Mouse (Mus musculus): ENCODE measurements around the gene 4930469K13Rik. TPM values are rescaled to one million over a fixed set of nuclear protein-coding genes. Genes with fewer than 3 reads are reported as not detected.

Gene 4930469K13Rik
- polyA plus RNA-seq, 1 experiment, result not detected

DNA sequence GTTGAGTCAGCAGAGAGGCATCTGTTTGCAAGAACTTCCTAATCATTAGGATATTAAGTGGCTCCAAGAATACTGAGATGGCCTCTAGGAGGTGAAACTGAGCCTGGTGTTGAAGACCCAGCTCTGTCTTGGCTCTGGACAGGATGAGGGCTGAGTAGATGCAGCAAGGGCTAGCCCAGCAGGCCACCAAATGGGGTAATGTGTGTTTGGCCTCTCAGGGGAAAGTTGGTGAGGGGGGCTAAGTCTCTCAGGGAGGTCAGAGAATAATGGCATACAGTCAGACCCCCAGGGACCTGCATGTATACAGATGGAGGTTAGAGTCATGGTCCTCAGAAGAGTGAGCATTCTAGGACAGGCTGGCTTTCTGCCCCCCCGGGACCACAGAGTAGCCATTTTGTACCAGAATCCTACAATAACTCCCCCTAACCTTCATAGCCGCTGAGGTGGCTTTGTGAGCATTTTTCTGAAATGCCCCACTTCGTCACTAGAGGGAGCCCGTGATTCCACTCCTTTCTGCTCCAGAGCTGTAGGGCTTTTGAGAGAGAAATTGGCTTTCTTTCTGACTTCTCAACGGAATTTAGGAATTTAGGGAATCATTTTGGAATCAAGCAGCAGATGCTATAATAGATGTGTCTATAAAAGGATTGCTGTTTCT, 96.3 kb downstream of the 4930469K13Rik start:
- H3K36me3 ChIP-seq (ENCODE audit: control insufficient read depth, insufficient read depth, low read length), result no peaks in the 10 kb centered on the region
- H3K27ac ChIP-seq (ENCODE audit: insufficient read depth, low read length), result no peak overlapping the region
- DNase-seq (ENCODE audit: low read depth in 1 of 2, low spot score in 2 of 2), result peak in 1 of 2 experiments; percentile 52
- no peaks in the 10 kb centered on the region for H3K27me3 ChIP-seq (ENCODE audit: control insufficient read depth, insufficient read depth, low read length)
- H3K4me3 ChIP-seq (ENCODE audit: extremely low read depth, insufficient read depth, insufficient read length), result no peak overlapping the region
- 3% methylated on average over 5 of the region's 5 CpGs for WGBS
- TF ChIP-seq CTCF (IDR thresholded peaks at IDR 0.05; ENCODE audit: extremely low read depth, insufficient read depth, insufficient read length, insufficient replicate concordance) (peak; percentile 67; the same call in 1 of the 2 replicates), POLR2A (IDR thresholded peaks at IDR 0.05; ENCODE audit: low read depth, low read length) (no peak)
- no peaks in the 10 kb centered on the region for H3K4me1 ChIP-seq (ENCODE audit: control insufficient read depth, insufficient read depth, insufficient read length)

DNA sequence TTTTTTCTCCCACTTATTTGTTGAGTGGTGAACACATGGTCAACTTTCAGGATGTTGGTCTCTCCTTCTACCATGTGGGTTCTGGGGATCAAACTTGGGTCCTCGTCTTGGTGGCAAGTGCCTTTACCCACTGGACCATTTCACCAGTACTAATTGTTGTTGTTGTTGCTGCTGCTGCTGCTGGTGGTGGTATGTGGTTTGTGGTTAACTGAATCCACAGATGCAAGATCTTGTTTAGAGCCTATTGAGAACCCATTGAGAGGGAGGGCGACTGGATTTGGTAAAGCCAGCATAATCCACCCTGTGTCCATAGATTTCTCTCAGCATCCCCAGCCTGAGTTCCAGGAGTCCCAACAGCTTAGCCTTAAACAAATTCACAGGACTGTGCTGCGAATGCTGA, 97.9 kb downstream of the 4930469K13Rik start:
- DNase-seq (ENCODE audit: low read depth in 1 of 2, low spot score in 2 of 2), result no peak
- Histone ChIP-seq H3K4me3 (ENCODE audit: extremely low read depth, insufficient read depth, insufficient read length) (no peak overlapping the region), H3K4me1 (ENCODE audit: control insufficient read depth, insufficient read depth, insufficient read length) (no peaks in the 10 kb centered on the region), H3K27ac (ENCODE audit: insufficient read depth, low read length) (no peak overlapping the region), H3K36me3 (ENCODE audit: control insufficient read depth, insufficient read depth, low read length) (no peaks in the 10 kb centered on the region), H3K27me3 (ENCODE audit: control insufficient read depth, insufficient read depth, low read length) (no peaks in the 10 kb centered on the region)
- no peak for TF ChIP-seq POLR2A (IDR thresholded peaks at IDR 0.05; ENCODE audit: low read depth, low read length)
- TF ChIP-seq CTCF (IDR thresholded peaks at IDR 0.05; ENCODE audit: extremely low read depth, insufficient read depth, insufficient read length, insufficient replicate concordance), result no peak
- WGBS, result 41% methylated on average over 3 of the region's 3 CpGs

DNA sequence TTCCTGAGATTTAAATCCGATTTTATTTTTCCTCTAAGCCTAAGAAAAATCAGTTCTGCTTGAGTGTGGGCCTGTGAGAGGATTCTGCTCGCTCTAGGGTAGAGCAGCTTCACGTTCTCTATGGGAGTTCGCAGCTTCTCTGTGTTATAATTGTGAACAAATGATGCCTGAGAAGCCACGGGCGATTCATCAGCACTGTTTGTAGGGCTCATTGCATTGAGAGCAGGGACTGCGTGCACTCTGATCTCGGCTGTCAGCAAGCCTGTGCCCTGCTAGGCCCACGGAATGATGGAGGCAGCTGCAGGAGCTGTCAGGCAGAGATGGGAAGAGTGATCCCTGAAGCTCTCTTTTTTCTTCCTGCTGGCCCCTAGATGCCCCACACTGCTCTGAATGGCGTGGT, 100.1 kb downstream of the 4930469K13Rik start:
- Histone ChIP-seq H3K27me3 (ENCODE audit: control insufficient read depth, insufficient read depth, low read length) (no peaks in the 10 kb centered on the region), H3K36me3 (ENCODE audit: control insufficient read depth, insufficient read depth, low read length) (no peaks in the 10 kb centered on the region), H3K27ac (ENCODE audit: insufficient read depth, low read length) (no peak overlapping the region), H3K4me1 (ENCODE audit: control insufficient read depth, insufficient read depth, insufficient read length) (no peaks in the 10 kb centered on the region), H3K4me3 (ENCODE audit: extremely low read depth, insufficient read depth, insufficient read length) (no peak overlapping the region)
- TF ChIP-seq POLR2A (IDR thresholded peaks at IDR 0.05; ENCODE audit: low read depth, low read length) (no peak), CTCF (IDR thresholded peaks at IDR 0.05; ENCODE audit: extremely low read depth, insufficient read depth, insufficient read length, insufficient replicate concordance) (no peak)
- WGBS, result 85% methylated on average over 10 of the region's 10 CpGs
- DNase-seq (ENCODE audit: low read depth in 1 of 2, low spot score in 2 of 2), result no peak

DNA sequence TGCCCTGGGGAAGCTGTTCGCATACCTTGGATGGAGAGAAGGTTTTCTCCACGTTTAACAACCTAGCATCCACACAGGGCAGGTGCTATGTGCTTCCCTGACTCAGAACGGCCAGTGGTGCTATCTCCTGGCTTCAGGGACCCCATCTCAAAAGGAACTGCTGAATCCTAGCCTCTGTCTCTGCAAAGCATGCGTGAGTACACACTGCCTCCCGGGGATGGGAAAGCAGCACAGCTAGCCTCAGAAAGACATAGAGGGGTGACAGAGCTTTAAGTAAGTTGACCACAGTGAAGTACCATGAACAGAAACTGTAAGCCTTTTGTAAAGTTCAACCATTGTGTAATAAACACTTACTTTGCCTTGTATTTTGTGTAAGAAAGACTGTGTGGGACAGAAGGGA, 104.9 kb downstream of the 4930469K13Rik start:
- Histone ChIP-seq H3K4me3 (ENCODE audit: extremely low read depth, insufficient read depth, insufficient read length) (no peak overlapping the region), H3K36me3 (ENCODE audit: control insufficient read depth, insufficient read depth, low read length) (no peaks in the 10 kb centered on the region), H3K4me1 (ENCODE audit: control insufficient read depth, insufficient read depth, insufficient read length) (no peaks in the 10 kb centered on the region), H3K27me3 (ENCODE audit: control insufficient read depth, insufficient read depth, low read length) (no peaks in the 10 kb centered on the region), H3K27ac (ENCODE audit: insufficient read depth, low read length) (no peak overlapping the region)
- WGBS, result 80% methylated on average over 5 of the region's 5 CpGs
- DNase-seq (ENCODE audit: low read depth in 1 of 2, low spot score in 2 of 2), result no peak
- TF ChIP-seq CTCF (IDR thresholded peaks at IDR 0.05; ENCODE audit: extremely low read depth, insufficient read depth, insufficient read length, insufficient replicate concordance) (no peak), POLR2A (IDR thresholded peaks at IDR 0.05; ENCODE audit: low read depth, low read length) (no peak)

DNA sequence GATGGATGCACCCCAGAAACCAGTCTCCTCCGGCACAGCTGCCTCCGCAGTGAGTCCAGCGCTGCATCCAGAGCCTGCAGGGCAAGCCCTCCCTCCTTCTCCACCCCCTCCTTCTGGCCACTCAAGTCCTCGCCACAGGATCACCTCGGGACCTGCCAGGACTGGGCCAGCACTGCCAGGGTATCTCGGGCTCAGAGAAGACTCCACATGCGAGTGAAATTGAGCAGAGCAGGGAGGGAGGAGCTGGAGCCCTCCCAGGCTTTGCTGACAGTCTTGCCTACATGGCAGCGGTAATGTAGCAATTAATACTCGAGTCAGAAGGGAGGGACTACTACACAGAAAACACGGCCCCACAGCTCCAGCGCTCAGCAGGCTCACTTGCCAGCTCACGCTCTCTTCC, 105.4 kb downstream of the 4930469K13Rik start, which contains the start of gene Kcnip1:
Kcnip1 (minus strand) TSS at position 215 of the 400 bp plus-strand sequence.
- TF ChIP-seq POLR2A (IDR thresholded peaks at IDR 0.05; ENCODE audit: low read depth, low read length) (no peak), CTCF (IDR thresholded peaks at IDR 0.05; ENCODE audit: extremely low read depth, insufficient read depth, insufficient read length, insufficient replicate concordance) (no peak)
- no peak within 1 kb of the TSS for H3K4me3 ChIP-seq (ENCODE audit: extremely low read depth, insufficient read depth, insufficient read length)
- WGBS, result 75% methylated on average over 12 of the region's 12 CpGs
- no peaks in the 10 kb centered on the region for H3K27me3 ChIP-seq (ENCODE audit: control insufficient read depth, insufficient read depth, low read length)
- H3K36me3 ChIP-seq (ENCODE audit: control insufficient read depth, insufficient read depth, low read length), result no peaks in the 10 kb centered on the region
- no peaks in the 10 kb centered on the region for H3K4me1 ChIP-seq (ENCODE audit: control insufficient read depth, insufficient read depth, insufficient read length)
- no peak for DNase-seq (ENCODE audit: low read depth in 1 of 2, low spot score in 2 of 2)
- no peak within 1 kb of the TSS for H3K27ac ChIP-seq (ENCODE audit: insufficient read depth, low read length)

DNA sequence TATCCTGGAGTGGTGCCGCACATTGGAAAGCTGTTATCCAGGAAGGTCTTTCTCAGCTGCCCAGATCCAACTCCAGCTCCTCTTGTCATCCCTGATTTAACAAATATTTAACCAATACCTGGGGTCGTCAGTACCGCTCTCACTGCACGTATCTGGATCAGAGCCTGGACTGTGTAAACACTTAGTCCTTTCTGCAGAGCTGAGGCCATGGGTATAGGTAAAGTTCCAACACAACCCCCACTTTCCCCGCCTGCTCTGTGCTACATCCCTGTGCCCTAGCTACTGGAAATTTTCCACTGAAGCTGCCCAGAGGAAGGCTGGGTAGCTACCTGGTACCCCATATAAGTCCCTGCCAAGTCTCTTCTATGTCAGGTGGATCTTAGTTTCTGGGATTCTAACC, 108.4 kb downstream of the 4930469K13Rik start:
- H3K4me1 ChIP-seq (ENCODE audit: control insufficient read depth, insufficient read depth, insufficient read length), result no peaks in the 10 kb centered on the region
- no peaks in the 10 kb centered on the region for H3K27me3 ChIP-seq (ENCODE audit: control insufficient read depth, insufficient read depth, low read length)
- no peak overlapping the region for H3K27ac ChIP-seq (ENCODE audit: insufficient read depth, low read length)
- H3K36me3 ChIP-seq (ENCODE audit: control insufficient read depth, insufficient read depth, low read length), result no peaks in the 10 kb centered on the region
- WGBS, result 91% methylated on average over 5 of the region's 5 CpGs
- TF ChIP-seq CTCF (IDR thresholded peaks at IDR 0.05; ENCODE audit: extremely low read depth, insufficient read depth, insufficient read length, insufficient replicate concordance), result no peak
- TF ChIP-seq POLR2A (IDR thresholded peaks at IDR 0.05; ENCODE audit: low read depth, low read length), result no peak
- DNase-seq (ENCODE audit: low read depth in 1 of 2, low spot score in 2 of 2), result no peak
- no peak overlapping the region for H3K4me3 ChIP-seq (ENCODE audit: extremely low read depth, insufficient read depth, insufficient read length)

DNA sequence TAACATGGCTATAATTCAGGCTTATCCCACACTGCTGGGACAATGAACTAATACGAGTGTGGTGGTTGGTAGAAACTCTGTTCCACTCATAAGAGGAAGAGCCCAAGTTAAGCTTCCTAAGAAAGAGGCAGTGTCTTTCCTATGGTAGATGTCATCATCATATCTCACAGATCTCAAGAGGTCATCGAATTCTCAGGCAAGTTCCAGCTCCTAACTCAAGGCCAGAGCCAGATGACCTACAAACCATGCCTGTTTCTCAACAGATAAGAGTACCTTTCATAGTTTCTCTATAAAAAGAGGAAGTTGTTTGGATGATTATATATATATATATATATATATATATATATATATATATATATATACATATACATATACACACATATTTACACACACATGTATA, 111.8 kb downstream of the 4930469K13Rik start:
- TF ChIP-seq POLR2A (IDR thresholded peaks at IDR 0.05; ENCODE audit: low read depth, low read length) (no peak), CTCF (IDR thresholded peaks at IDR 0.05; ENCODE audit: extremely low read depth, insufficient read depth, insufficient read length, insufficient replicate concordance) (no peak)
- Histone ChIP-seq H3K4me1 (ENCODE audit: control insufficient read depth, insufficient read depth, insufficient read length) (no peaks in the 10 kb centered on the region), H3K27me3 (ENCODE audit: control insufficient read depth, insufficient read depth, low read length) (no peaks in the 10 kb centered on the region), H3K4me3 (ENCODE audit: extremely low read depth, insufficient read depth, insufficient read length) (no peak overlapping the region), H3K27ac (ENCODE audit: insufficient read depth, low read length) (no peak overlapping the region), H3K36me3 (ENCODE audit: control insufficient read depth, insufficient read depth, low read length) (no peaks in the 10 kb centered on the region)
- WGBS, result 53% methylated on average over 2 of the region's 2 CpGs
- no peak for DNase-seq (ENCODE audit: low read depth in 1 of 2, low spot score in 2 of 2)
